Mouse (Mus musculus) lung, postnatal 0 days (tissue): ENCODE results near the gene Gm11037.

Source experiments
- CTCF ChIP-seq: IDR thresholded peaks from 2 replicates; pipeline ENCODE4 v1.5.1; 2016; ENCODE audit warnings: antibody characterized with exemption, mild to moderate bottlenecking
- EP300 ChIP-seq: IDR thresholded peaks from 2 replicates; pipeline ENCODE4 v1.6.1; 2016; ENCODE audit warnings: antibody characterized with exemption, mild to moderate bottlenecking, control low read depth

- TF ChIP-seq CTCF (no peak), EP300 (no peak)
Measured at GRCm38 (mm10) chr2:131145121-131145520, 11.8 kb downstream of the Gm11037 start.
